Mouse (Mus musculus): ENCODE results near the gene Gm2163.
"Not testable (repeated sequence)": the region's sequence is repeated elsewhere in the genome, so short reads cannot be mapped to it uniquely, and the experiment has no call there.

The Gm2163 gene

GRCm38 (mm10) chr4:42466452-42466851 lies at the start of gene Gm2163:
Gm2163 (plus strand) TSS chr4:42466752.
- DNase-seq (ENCODE audit: low spot score in 2 of 2): not testable (repeated sequence)

GRCm38 (mm10) chr4:42439078-42439477 lies 27.5 kb upstream of the Gm2163 start, which contains the start of gene Gm21586:
Gm21586 (plus strand) TSS chr4:42439378.
- not testable (repeated sequence) for DNase-seq (ENCODE audit: low spot score in 2 of 2)

GRCm38 (mm10) chr4:42528075-42528474 lies 61.5 kb downstream of the Gm2163 start, which contains the start of gene Fam205a2:
Fam205a2 (minus strand) TSS chr4:42528175.
- not testable (repeated sequence) for DNase-seq (ENCODE audit: low spot score in 2 of 2)

GRCm38 (mm10) chr4:42611895-42612294 lies 145.3 kb downstream of the Gm2163 start, which contains the start of gene Gm10591:
Gm10591 (plus strand) TSS chr4:42612195.
- DNase-seq (ENCODE audit: low spot score in 2 of 2): not testable (repeated sequence)

- DNase-seq (ENCODE audit: low spot score in 2 of 2): not testable (repeated sequence)
These were observed 162.9 kb downstream of the Gm2163 start, which contains the start of gene Gm2564 for GRCm38 (mm10) chr4:42629419-42629818. Gm2564 (plus strand) TSS chr4:42629719.
